Comparison of ENCODE assay signal across 12 mouse cellular contexts in the genomic region with DNA sequence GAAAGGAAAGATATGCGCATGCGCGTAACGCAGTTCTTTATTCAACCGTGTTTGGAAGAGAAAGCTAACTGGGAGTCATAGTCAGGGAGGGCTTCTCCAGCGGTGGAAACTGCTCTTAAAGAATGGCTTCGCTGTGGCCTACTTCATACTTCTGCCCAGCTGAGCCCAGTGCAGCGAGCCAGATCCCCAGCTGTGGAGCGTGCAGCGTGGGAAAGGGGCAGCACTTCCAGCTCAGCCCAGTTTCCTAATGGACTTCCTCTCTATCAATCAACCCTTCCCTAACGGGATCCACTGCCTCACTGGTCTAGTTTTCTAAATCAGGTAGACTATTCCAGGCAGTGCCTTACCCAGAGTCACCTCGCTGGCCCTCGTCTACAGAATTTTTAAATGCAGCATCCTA.
A peak's percentile ranks its signal among the peaks of the same experiment; 100 is the strongest.
DNase-seq lines count a peak whose midpoint lies in the region; ATAC-seq and TF ChIP-seq lines count a peak whose summit lies in the region.
"Had no signal": no experiment of that assay in that cellular context is flagged by ENCODE, and none has a peak within 500 bp of the region (broad histone marks: within the 10 kb centered on the region; RNA-seq: fewer than 3 reads in every experiment).

No protein-coding gene starts in this region.

- no peaks in the 10 kb centered on the region for H3K27me3 ChIP-seq in heart, embryonic 10.5 days (ENCODE audit: insufficient read depth, poor library complexity, severe bottlenecking)
- no peaks in the 10 kb centered on the region for H3K27me3 ChIP-seq in lung, postnatal 0 days (replicated peaks; ENCODE audit: insufficient read depth, low read length)
- H3K27me3 ChIP-seq in heart, postnatal 0 days (ENCODE audit: control insufficient read depth, insufficient read depth, low read length), result no peaks in the 10 kb centered on the region
- H3K27me3 ChIP-seq: forebrain, embryonic 15.5 days; liver, embryonic 12.5 days had no signal

- peak; percentile 57 to 59 for DNase-seq in heart, adult 18-20 months
- DNase-seq in heart, embryonic 10.5 days (ENCODE audit: low spot score), result no peak
- no peak for DNase-seq in lung, postnatal 0 days (ENCODE audit: low spot score)
- no peak for DNase-seq in lung, postnatal 25 days (ENCODE audit: low spot score)
- no peak for DNase-seq in heart, postnatal 0 days (ENCODE audit: low spot score)
- DNase-seq in lung, postnatal 36 days, result peak; percentile 36
- DNase-seq in cerebellum, postnatal 14 days, result no peak
- no peak for DNase-seq in embryo, embryonic 11 days

- H3K4me3 ChIP-seq in heart, embryonic 10.5 days, result no peak overlapping the region
- H3K4me3 ChIP-seq in lung, postnatal 0 days (ENCODE audit: low read depth, low read length), result no peak overlapping the region
- H3K4me3 ChIP-seq in heart, postnatal 0 days (ENCODE audit: low read depth, low read length), result no peak overlapping the region
- H3K4me3 ChIP-seq: forebrain, embryonic 15.5 days; limb, embryonic 10.5 days; liver, embryonic 12.5 days had no signal

- no peak overlapping the region for H3K4me2 ChIP-seq in lung, postnatal 0 days (replicated peaks; ENCODE audit: low read depth, low read length)
- H3K4me2 ChIP-seq in heart, postnatal 0 days (ENCODE audit: low read depth, low read length), result no peak overlapping the region
- H3K4me2 ChIP-seq: forebrain, embryonic 15.5 days; liver, embryonic 12.5 days had no signal

- ATAC-seq in lung, postnatal 0 days, result peak; percentile 33
- ATAC-seq in heart, postnatal 0 days (ENCODE audit: insufficient read depth, low read depth), result no peak
- ATAC-seq: forebrain, embryonic 15.5 days; liver, embryonic 12.5 days; midbrain, embryonic 16.5 days had no signal

- WGBS in heart, embryonic 10.5 days, result 77% methylated on average over 13 of the region's 13 CpGs
- 68% methylated on average over 13 of the region's 13 CpGs for WGBS in lung, postnatal 0 days
- 74% methylated on average over 13 of the region's 13 CpGs for WGBS in heart, postnatal 0 days

- no peaks in the 10 kb centered on the region for H3K4me1 ChIP-seq in heart, embryonic 10.5 days
- H3K4me1 ChIP-seq in lung, postnatal 0 days (ENCODE audit: insufficient read depth, low read depth, low read length), result no peaks in the 10 kb centered on the region
- no peaks in the 10 kb centered on the region for H3K4me1 ChIP-seq in heart, postnatal 0 days (ENCODE audit: control insufficient read depth, insufficient read depth)
- H3K4me1 ChIP-seq: forebrain, embryonic 15.5 days; liver, embryonic 12.5 days had no signal

- no peaks in the 10 kb centered on the region for H3K9me3 ChIP-seq in heart, embryonic 10.5 days
- no peaks in the 10 kb centered on the region for H3K9me3 ChIP-seq in lung, postnatal 0 days (ENCODE audit: low read length)
- no peaks in the 10 kb centered on the region for H3K9me3 ChIP-seq in heart, postnatal 0 days (replicated peaks; ENCODE audit: control insufficient read depth, low read length)
- H3K9me3 ChIP-seq: forebrain, embryonic 15.5 days; limb, embryonic 10.5 days; liver, embryonic 12.5 days had no signal

- H3K9ac ChIP-seq in lung, postnatal 0 days (replicated peaks; ENCODE audit: low read depth), result no peak overlapping the region
- H3K9ac ChIP-seq in heart, postnatal 0 days (replicated peaks; ENCODE audit: low read depth, low read length), result no peak overlapping the region
- H3K9ac ChIP-seq: forebrain, embryonic 15.5 days; liver, embryonic 12.5 days had no signal

- H3K36me3 ChIP-seq in heart, embryonic 10.5 days, result no peaks in the 10 kb centered on the region
- H3K36me3 ChIP-seq in lung, postnatal 0 days (ENCODE audit: insufficient read depth, low read length), result no peaks in the 10 kb centered on the region
- no peaks in the 10 kb centered on the region for H3K36me3 ChIP-seq in heart, postnatal 0 days (replicated peaks; ENCODE audit: control insufficient read depth, insufficient read depth, low read length)
- H3K36me3 ChIP-seq: forebrain, embryonic 15.5 days; limb, embryonic 10.5 days; liver, embryonic 12.5 days had no signal

- no peak overlapping the region for H3K27ac ChIP-seq in heart, embryonic 10.5 days
- H3K27ac ChIP-seq in lung, postnatal 0 days (ENCODE audit: low read length), result no peak overlapping the region
- H3K27ac ChIP-seq in heart, postnatal 0 days (ENCODE audit: low read depth), result peak overlapping the region; percentile 13; the same call in 1 of the 2 replicates
- H3K27ac ChIP-seq: forebrain, embryonic 15.5 days; limb, embryonic 10.5 days; liver, embryonic 12.5 days had no signal

- no peak for TF ChIP-seq CTCF in lung, postnatal 0 days (IDR thresholded peaks at IDR 0.05)
- no peak for TF ChIP-seq CTCF in heart, postnatal 0 days (IDR thresholded peaks at IDR 0.05; ENCODE audit: low read depth)

- TF ChIP-seq EP300 in lung, postnatal 0 days (IDR thresholded peaks at IDR 0.05), result no peak
- TF ChIP-seq EP300 in heart, postnatal 0 days (IDR thresholded peaks at IDR 0.05; ENCODE audit: low read depth), result no peak

Comparison
In these comparisons a context has a peak if more than half of its experiments do, and no peak if none do; other contexts are left out.
1. DNase-seq: peak in heart, adult 18-20 months (2 of 2) and lung, postnatal 36 days (single experiment); none in heart, embryonic 10.5 days (single experiment), lung, postnatal 0 days (single experiment), lung, postnatal 25 days (single experiment), heart, postnatal 0 days (single experiment), cerebellum, postnatal 14 days (0 of 2) and embryo, embryonic 11 days (single experiment).